Mouse (Mus musculus): ENCODE data around the gene Olfr235.
"Not testable (repeated sequence)": the region's sequence is repeated elsewhere in the genome, so short reads cannot be mapped to it uniquely, and the experiment has no call there.

Gene Olfr235

DNA sequence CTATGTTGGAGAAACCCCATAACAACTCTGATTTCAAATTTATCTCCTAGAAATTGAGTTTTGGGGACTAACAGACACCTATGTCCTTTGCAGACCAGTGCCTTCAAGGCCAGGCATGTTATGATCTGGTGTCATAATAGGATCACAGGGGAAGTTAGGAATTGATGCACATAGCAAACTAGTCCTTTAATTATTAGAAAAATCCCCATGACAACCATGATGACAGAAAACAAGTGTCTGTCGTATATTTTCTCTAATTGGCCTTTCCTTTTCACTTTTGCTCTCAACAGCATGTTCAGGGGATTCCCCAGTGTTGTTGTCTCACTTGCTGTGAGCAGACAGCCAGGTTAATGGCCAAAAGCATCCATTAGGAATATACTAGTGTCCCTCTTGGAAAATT is at the start of gene Olfr235:
Olfr235 (plus strand) TSS at position 301 of the 400 bp plus-strand sequence.
- no peak for DNase-seq

DNA sequence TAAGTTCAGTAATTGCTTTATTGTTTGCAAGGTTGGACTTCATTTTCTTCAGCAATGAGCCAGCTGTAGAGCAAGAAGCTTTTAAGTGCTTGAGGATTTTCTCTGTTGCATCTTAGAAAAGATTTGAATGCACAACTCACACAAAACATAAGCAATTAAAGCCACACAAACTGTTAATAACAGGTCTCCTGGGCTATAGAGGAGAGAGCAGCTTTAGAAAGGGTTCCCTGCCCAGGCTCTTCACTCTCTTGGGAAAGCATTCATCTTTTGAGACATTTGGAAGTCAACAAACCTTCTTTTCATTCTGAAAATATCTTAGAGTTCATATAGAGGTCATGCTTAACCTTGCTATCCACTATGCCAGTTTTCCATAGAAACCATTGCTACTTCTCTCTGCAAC is 28.3 kb upstream of the Olfr235 start, which contains the start of gene Olfr1432:
Olfr1432 (minus strand) TSS at position 101 of the 400 bp plus-strand sequence.
- not testable (repeated sequence) for DNase-seq

DNA sequence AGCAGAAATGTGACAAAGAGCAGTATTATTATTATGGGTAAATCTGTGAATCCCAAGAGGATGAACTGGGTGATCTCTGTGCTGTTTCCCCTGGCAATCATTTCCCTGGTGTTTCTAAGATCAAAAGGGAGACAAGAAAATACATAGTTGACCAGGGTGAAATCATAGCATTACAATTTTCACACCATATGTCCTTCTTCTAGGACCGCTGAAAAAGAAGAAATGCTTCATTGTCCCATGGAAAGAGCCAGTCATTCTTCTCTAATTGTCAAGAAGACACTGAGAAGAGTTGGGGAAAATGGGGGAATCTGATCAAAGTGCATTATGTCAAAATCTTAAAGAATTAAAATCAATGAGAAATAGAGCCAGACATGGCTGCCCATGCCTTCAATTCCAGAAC is 19.3 kb upstream of the Olfr235 start, which contains the start of gene Olfr262:
Olfr262 (minus strand) TSS at position 101 of the 400 bp plus-strand sequence.
- DNase-seq = no peak

DNA sequence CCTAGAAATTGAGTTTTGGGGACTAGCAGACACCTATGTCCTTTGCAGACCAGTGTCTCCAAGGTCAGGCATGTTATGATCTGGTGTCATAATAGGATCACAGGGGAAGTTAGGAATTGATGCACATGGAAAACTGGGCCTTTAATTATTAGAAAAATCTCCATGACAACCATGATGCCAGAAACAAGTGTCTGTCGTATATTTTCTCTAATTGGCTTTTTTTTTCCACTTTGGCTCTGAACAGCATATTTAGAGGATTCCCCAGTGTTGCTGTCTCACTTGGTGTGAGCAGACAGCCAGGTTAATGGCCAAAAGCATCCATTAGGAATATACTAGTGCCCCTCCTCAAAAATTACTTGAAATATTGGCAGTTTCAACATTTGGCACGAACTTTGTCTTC is 18.7 kb downstream of the Olfr235 start, which contains the start of gene Olfr1434:
Olfr1434 (plus strand) TSS at position 301 of the 400 bp plus-strand sequence.
- DNase-seq = no peak

DNA sequence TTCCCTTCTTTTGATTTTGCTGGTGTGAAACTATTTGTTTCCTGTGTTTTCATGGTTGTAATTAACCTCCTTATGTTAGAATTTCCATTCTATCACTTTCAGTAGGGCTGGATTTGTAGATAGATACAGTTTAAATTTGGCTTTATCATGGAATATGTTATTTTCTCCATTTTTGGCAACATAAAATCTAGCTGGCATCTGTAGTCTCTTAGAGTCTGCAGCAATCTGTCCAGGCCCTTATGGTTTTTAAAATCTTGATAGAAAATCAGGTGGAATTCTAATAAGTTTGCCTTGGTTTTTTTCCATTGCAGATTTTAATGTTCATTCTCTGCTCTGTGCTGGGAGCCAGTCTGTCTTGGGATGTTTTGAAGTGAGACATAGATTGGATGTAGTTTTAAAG is 32.1 kb downstream of the Olfr235 start:
- DNase-seq = no peak

DNA sequence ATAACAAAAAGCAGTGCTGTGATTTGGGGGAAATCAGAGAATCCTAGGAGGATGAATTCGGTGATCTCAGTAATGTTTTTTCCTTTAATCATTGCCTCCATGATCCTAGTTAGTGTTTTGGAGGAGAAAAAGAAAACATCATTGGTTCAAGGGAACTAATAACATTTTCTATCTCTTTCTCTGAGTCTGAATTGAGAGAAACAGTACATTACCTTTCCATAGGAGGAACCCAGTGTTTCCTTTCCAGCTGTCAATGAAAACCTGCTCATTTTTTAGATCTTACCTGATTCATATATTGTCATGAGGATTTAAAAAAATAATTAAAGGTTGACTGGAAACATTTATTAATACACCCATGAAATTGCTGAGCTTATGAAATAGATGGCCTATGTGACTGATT is 38.2 kb downstream of the Olfr235 start, which contains the start of gene Olfr1436:
Olfr1436 (minus strand) TSS at position 101 of the 400 bp plus-strand sequence.
- DNase-seq = not testable (repeated sequence)

All from right cerebral cortex, postnatal 14 days (tissue).